Mouse (Mus musculus) stomach, postnatal 0 days (tissue): Measurements from ENCODE around the gene C1qtnf1. TPM values are rescaled to one million over a fixed set of nuclear protein-coding genes. Genes with fewer than 3 reads are reported as not detected.

Experiments used
- ATAC-seq: fragments of 200-750 bp; cut with Nextera tagmentation; 2 replicates; pipeline ENCODE4 v1.8.0; 2017; ENCODE audit not compliant: low FRiP score, low TSS enrichment
- DNase-seq: peaks from one replicate; pipeline ENCODE4 v3.0.0-alpha.2; 2016; ENCODE audit warnings: low spot score
- H3K27ac ChIP-seq: fragments of 300-500 bp; sonication (generic); replicated peaks from 2 replicates; pipeline ENCODE4 v1.5.1; 2014; ENCODE audit warnings: mild to moderate bottlenecking, control low read depth
- H3K27me3 ChIP-seq: fragments of 300-500 bp; sonication (generic); 2 replicates; pipeline ENCODE4 v1.6.1; 2014; ENCODE audit warnings: low read length; ENCODE audit not compliant: control insufficient read depth, insufficient read depth
- H3K36me3 ChIP-seq: fragments of 300-500 bp; sonication (generic); 2 replicates; pipeline ENCODE4 v1.6.1; 2014; ENCODE audit warnings: low read length, mixed read lengths; ENCODE audit not compliant: control insufficient read depth, insufficient read depth
- H3K4me1 ChIP-seq: fragments of 300-500 bp; sonication (generic); replicated peaks from 2 replicates; pipeline ENCODE4 v1.6.1; 2014; ENCODE audit warnings: antibody characterized with exemption; ENCODE audit not compliant: control insufficient read depth, insufficient read depth
- H3K4me2 ChIP-seq: fragments of 300-500 bp; sonication (generic); replicated peaks from 2 replicates; pipeline ENCODE4 v1.6.1; 2014; ENCODE audit warnings: low read depth, mild to moderate bottlenecking, control low read depth, moderate library complexity
- H3K4me3 ChIP-seq: fragments of 300-500 bp; sonication (generic); 2 replicates; pipeline ENCODE4 v1.5.1; 2014; ENCODE audit warnings: low read depth, low read length, control low read depth
- H3K9ac ChIP-seq: fragments of 300-500 bp; sonication (generic); 2 replicates; pipeline ENCODE4 v1.6.1; 2014; ENCODE audit warnings: mild to moderate bottlenecking, low read length, control low read depth, mixed read lengths
- H3K9me3 ChIP-seq: fragments of 300-500 bp; sonication (generic); 2 replicates; pipeline ENCODE4 v1.6.1; 2016; ENCODE audit warnings: low read length; ENCODE audit not compliant: control insufficient read depth
- CTCF ChIP-seq: IDR thresholded peaks from 2 replicates; pipeline ENCODE4 v1.5.1; 2016; ENCODE audit warnings: antibody characterized with exemption, low read depth, mild to moderate bottlenecking, moderate library complexity
- EP300 ChIP-seq: optimal IDR thresholded peaks from 2 replicates; pipeline ENCODE3; 2016; ENCODE audit warnings: antibody characterized with exemption
- WGBS: fragments of 180-500 bp; shearing (Covaris S2); extraction: QIAGEN DNeasy Blood & Tissue Kit; methylation state at CpG from one replicate; pipeline ENCODE4 v1.1.7; 2014; 5-methylcytosine and 5-hydroxymethylcytosine counted together
- polyA plus RNA-seq: library from polyadenylated mRNA; unstranded; fragments of >200 nt; fragmentation: Nextera tagmentation; extraction: Ambion mirVana; gene quantifications from 2 replicates; pipeline ENCODE4 v1.2.1, GENCODE M21; 2015

The C1qtnf1 gene
- polyA plus RNA-seq, 1 experiment from 2014 or later = 9.0 TPM

DNA sequence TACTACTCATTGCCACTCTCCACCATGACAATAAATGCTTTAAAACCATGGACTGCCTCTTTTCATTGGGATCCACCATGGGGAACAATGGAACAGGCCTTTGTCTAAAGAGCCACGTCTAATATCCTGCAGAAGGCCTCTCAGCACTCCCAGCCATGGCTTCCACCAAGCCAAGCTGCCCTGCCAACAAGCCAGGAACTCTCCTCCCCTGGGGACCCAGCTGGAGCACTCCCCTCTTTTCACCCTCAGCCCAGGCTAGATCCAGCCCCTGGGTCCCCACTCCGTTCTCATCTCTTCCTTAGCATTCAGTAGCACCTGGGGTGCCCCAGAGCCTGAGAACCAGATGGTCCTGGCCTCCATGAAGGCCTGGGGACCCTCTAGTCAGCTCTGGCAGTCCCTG lies 25.0 kb downstream of the C1qtnf1 start:
- Histone ChIP-seq H3K27me3 (no peaks in the 10 kb centered on the region), H3K36me3 (no peaks in the 10 kb centered on the region; the same call in 1 of the 2 replicates), H3K4me1 (no peaks in the 10 kb centered on the region), H3K4me2 (no peak overlapping the region), H3K9me3 (no peaks in the 10 kb centered on the region), H3K4me3 (no peak overlapping the region), H3K9ac (no peak overlapping the region), H3K27ac (no peak overlapping the region)
- DNase-seq (no peak), ATAC-seq (no peak)
- WGBS = 87% methylated on average over 2 of the region's 2 CpGs
- TF ChIP-seq EP300 = no peak
- no peak for TF ChIP-seq CTCF

- H3K4me2 ChIP-seq = no peak overlapping the region
Measured at GRCm38 (mm10) chr11:118453886-118454671, 26.1 kb downstream of the C1qtnf1 start.

GRCm38 (mm10) chr11:118455788-118456187 lies 27.8 kb downstream of the C1qtnf1 start:
- ATAC-seq = no peak
- no peaks in the 10 kb centered on the region; the same call in 1 of the 2 replicates for H3K36me3 ChIP-seq
- no peaks in the 10 kb centered on the region for H3K9me3 ChIP-seq
- H3K4me1 ChIP-seq = no peaks in the 10 kb centered on the region; the same call in 1 of the 2 replicates
- H3K4me2 ChIP-seq = no peak overlapping the region
- TF ChIP-seq EP300 = no peak
- TF ChIP-seq CTCF = no peak
- H3K9ac ChIP-seq = no peak overlapping the region
- DNase-seq = no peak
- H3K27me3 ChIP-seq = no peaks in the 10 kb centered on the region
- no peak overlapping the region for H3K27ac ChIP-seq
- no peak overlapping the region for H3K4me3 ChIP-seq
- WGBS = 59% methylated on average over 6 of the region's 6 CpGs

More at GRCm38 (mm10) chr11:118453886-118454671, 26.1 kb downstream of the C1qtnf1 start:
- H3K4me1 ChIP-seq = no peaks in the 10 kb centered on the region; the same call in 1 of the 2 replicates
- no peak overlapping the region for H3K9ac ChIP-seq
- DNase-seq (no peak), ATAC-seq (no peak)
- WGBS = 65% methylated on average over 11 of the region's 11 CpGs
- H3K4me3 ChIP-seq = no peak overlapping the region
- H3K9me3 ChIP-seq = no peaks in the 10 kb centered on the region
- no peaks in the 10 kb centered on the region for H3K27me3 ChIP-seq
- H3K36me3 ChIP-seq = no peaks in the 10 kb centered on the region; the same call in 1 of the 2 replicates
- H3K27ac ChIP-seq = no peak overlapping the region
- TF ChIP-seq EP300 = no peak
- no peak for TF ChIP-seq CTCF

DNA sequence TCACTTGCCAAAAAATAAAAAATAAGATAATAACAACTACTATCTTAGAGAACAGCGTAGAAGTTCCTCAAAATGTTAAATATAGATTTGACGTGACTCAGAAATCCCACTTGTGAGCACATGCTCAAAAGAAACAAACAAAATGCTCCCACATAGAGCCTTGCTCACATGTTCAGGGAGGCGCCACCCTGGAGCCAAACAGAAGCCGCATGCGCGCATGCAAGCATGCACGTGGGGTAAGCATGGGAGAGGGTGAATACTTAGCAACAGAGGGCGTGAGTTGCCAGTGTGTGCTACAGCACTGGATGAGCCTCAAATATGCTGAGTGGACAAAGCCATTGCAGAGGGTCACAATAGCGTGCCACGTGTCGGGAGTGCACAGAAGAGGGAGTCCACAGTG lies 28.9 kb downstream of the C1qtnf1 start:
- TF ChIP-seq EP300 (no peak), CTCF (no peak)
- ATAC-seq (peak; percentile 49), DNase-seq (no peak)
- Histone ChIP-seq H3K9me3 (no peaks in the 10 kb centered on the region), H3K36me3 (no peaks in the 10 kb centered on the region), H3K4me3 (no peak overlapping the region), H3K4me1 (no peaks in the 10 kb centered on the region; the same call in 1 of the 2 replicates), H3K9ac (no peak overlapping the region), H3K27ac (no peak overlapping the region), H3K27me3 (no peaks in the 10 kb centered on the region), H3K4me2 (no peak overlapping the region)
- WGBS = 65% methylated on average over 11 of the region's 11 CpGs

- Histone ChIP-seq H3K9ac (no peak overlapping the region), H3K4me1 (no peaks in the 10 kb centered on the region; the same call in 1 of the 2 replicates), H3K36me3 (no peaks in the 10 kb centered on the region), H3K4me2 (no peak overlapping the region), H3K9me3 (no peaks in the 10 kb centered on the region), H3K27ac (peak overlapping the region; percentile 13; the same call in 1 of the 2 replicates), H3K27me3 (no peaks in the 10 kb centered on the region), H3K4me3 (no peak overlapping the region)
- no peak for TF ChIP-seq EP300
- TF ChIP-seq CTCF = no peak
- 36% methylated on average over 8 of the region's 8 CpGs for WGBS
- ATAC-seq (peak; percentile 55), DNase-seq (peak; percentile 65)
Measured at GRCm38 (mm10) chr11:118459051-118459450, 31.0 kb downstream of the C1qtnf1 start.

DNA sequence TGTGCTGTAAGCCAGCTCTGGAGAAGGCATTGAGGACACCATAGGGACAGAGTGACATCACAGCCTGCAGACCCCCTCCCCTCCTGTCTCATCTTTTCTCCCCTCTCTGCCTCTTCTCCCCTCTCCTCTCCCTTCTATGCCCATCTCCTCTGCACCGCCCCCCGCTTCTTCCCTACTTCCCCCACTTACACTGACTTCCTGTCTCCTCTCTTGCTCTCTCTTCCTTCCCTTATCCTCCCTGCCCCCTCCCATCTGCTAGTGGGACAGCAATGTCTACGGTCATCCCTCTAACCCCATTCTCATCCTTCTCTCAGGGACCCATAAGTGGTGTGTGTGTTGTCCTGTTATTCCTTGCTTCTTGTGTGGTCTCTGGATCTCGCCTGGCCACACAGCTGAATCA lies 31.5 kb downstream of the C1qtnf1 start:
- Histone ChIP-seq H3K9ac (no peak overlapping the region), H3K4me1 (no peaks in the 10 kb centered on the region; the same call in 1 of the 2 replicates), H3K27ac (peak overlapping the region; percentile 13; the same call in 1 of the 2 replicates), H3K27me3 (no peaks in the 10 kb centered on the region), H3K4me3 (no peak overlapping the region), H3K36me3 (no peaks in the 10 kb centered on the region), H3K9me3 (no peaks in the 10 kb centered on the region), H3K4me2 (no peak overlapping the region)
- DNase-seq (no peak), ATAC-seq (no peak)
- 59% methylated on average over 3 of the region's 4 CpGs for WGBS
- TF ChIP-seq EP300 (no peak), CTCF (no peak)
